Mouse (Mus musculus) megakaryocyte, embryonic 14.5 days (primary cell): ENCODE data around the gene Dot1l.

Experiments
- FLI1 ChIP-seq: IDR thresholded peaks from 2 replicates; pipeline ENCODE4 v1.6.1; 2012; ENCODE audit warnings: low read length, inconsistent platforms, mixed read lengths
- GATA1 ChIP-seq: IDR thresholded peaks from 3 replicates; pipeline ENCODE4 v1.6.1; 2012; ENCODE audit warnings: mixed read lengths, low read length, inconsistent platforms, borderline replicate concordance

- TF ChIP-seq GATA1: no peak
- TF ChIP-seq FLI1: no peak
Measured at GRCm38 (mm10) chr10:80837827-80838226, 82.8 kb downstream of the Dot1l start.
